Mouse (Mus musculus) cerebellum, postnatal 25 days (tissue): Measurements from ENCODE around the gene Lrrc8c.

ENCODE experiments used
- DNase-seq, 2 experiments: peaks; one replicate each; pipeline ENCODE4 v3.0.0; 2021; ENCODE audit warnings: mixed read lengths in 2 of 2

Gene Lrrc8c

DNA sequence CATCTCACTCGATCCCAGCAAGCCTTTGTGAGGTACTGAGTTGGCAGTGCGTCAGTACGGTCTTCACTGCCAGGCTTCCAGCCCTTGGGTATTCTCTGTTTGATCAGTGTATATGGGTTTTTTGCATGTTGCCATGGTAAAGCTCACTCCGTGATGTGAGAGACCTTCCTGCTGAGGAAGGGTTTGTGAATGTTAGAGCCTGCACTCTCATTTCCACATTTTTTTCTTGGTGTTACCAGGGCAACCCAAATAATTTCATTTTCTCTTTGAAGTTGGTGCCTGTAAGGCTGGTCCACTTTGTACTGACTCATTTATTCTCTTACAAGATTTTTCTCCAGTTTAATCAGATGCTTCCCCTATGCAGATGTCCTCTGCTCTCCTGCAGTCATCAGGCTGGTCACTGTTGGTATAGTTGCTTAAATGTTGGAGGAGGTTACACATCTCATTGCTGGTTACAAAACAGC, 38.6 kb downstream of the Lrrc8c start:
- no peak for DNase-seq

DNA sequence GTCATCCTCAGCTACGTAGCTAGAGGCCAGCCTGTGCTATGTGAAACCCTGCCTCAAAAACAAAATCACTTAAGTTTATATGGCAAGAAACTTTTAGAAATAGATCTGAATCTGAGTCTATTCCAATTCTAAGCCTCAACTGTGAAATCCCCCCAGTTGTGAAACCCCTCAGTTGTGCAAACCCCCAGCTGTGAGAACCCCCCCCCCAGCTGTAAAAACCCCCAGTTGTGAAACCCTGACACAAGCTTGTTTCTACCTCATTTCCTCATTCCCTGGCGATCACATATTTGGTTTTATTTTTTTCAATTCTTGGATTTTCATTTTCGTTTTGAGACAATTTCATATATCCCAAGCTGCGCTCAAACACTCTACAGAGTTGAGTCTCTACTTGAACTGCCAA, 39.3 kb downstream of the Lrrc8c start:
- no peak for DNase-seq

DNA sequence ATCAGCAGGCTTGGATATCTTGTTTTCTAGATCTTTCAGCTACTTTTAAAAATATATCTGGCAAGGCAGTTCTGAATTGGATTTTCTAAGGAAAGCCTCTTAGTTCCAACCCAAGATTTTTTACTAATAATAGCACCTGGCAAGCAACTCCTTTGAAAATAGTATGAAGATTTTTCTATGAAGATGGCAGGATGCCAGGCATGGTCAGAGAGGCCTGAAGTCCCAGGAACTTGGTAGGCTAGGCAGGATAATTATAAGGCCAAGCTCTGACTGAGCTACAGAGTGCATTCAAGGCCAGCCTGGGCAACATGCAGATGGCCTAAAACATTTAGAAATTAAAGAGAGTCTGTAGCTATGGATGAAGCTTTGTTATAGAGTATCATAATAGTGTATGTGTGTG, 42.7 kb downstream of the Lrrc8c start:
- no peak for DNase-seq

DNA sequence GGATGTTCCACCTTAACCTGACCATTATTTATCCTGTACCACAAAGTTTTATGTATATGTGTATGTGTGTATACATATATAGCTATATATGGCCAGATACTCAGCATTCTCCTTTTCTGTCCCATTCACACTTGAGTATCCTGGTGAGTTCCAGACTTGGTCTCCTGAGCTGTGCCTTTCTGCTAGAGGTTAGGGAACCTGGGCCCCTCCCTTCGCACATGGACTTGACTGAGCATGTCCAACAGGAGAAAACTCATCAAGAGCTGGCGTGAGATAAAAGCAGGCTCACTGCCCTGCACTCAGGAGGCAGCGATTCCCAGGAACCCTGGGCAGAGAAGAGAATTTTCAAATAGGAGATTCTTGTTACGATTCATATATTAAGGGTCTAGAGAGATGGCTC, 45.6 kb downstream of the Lrrc8c start:
- DNase-seq, result no peak

DNA sequence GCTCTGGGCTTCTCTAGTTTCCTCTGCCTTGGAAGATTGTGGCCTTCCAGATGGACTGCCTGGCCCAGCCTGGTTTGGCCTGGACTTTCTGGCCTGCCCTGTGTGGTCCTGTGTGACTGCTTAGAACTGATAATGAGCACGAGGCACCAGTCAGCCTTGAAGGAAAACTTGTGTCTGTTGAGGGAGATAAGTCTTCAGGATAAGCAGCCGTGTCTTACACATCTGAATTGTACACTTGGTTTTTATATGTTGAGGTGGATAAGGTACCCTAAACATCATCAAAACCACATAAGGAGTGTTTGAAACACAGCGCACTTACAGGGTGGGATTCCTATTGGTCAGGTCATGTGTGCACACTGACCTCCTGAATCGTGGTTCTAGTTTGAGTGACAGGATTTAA, 46.6 kb downstream of the Lrrc8c start:
- no peak for DNase-seq

DNA sequence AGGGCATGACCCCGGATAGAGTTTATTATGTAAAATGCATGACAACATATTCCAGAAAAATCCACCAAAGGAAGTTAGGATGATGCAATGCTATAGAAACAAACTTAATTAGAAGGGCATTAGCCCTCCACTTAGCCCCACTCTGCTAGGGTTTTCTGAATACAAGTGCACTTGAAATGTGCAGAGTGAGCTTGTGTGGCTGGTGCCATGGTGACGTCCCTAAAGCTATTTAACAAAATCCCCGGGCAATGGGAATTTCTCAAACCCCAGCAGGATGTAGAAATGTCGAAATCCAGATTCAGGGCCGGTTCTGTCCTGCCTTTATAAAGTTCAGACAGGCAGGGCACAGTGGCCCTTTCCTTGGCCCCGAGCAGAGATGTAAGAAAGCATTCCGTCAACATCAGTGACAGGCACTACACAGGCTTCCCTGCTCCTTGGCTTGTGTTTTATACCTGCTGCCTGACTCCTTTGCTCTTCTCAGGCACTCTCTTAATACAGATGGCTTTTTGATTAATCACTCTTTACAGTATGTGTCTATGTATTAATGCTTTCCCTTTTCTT, 47.7 kb downstream of the Lrrc8c start:
- no peak for DNase-seq

DNA sequence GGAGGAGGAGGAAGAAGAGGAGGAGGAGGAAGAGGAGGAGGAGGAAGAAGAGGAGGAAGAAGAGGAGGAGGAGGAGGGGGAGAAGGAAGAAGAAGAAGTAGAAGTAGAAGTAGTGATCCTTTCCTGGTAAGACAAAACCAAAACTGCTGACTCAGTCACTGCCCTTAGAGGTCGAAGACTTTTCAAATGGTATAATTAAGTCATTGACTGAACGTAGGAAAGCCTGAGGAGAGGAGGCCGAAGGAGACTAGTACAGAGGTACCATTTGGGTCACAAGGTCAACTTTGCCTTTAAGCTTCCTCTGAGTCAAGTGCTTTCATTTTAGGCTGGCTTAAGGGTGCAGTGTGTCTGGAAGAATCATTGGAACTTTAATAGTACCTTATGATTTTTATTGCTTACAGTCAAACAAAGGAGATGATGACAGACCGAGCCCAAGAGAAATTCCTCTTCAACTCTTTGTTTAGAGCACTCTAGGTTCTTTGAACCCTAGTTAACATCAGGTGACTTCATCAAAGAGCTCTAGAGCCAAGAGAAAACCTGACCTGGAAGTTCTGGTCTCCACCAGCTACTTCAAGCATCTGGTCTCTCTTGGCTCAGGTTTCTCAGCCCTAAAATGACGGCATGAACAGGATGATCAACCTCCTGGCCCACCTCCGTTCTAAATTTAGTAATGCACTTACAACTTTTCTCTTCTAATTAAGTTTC, 49.0 kb downstream of the Lrrc8c start:
- no peak for DNase-seq

DNA sequence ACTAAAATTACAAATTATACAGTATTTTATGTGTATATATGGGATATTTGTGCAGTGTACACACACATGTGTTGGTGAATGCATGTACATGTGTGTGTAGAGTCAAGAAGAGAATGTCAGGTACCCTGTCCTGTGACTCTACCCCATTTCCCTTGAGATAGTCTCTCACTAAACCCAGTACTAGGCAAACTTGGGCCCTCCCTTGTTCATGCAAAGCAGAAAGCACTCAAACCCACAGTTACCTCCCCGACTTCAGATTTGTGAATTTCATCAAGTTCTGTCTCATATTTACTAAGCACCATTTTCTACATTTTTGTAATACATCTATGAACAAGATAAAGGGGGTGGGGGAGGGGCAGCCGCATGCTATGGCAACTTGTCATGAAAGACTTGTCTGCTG, 50.0 kb downstream of the Lrrc8c start:
- DNase-seq, result no peak

DNA sequence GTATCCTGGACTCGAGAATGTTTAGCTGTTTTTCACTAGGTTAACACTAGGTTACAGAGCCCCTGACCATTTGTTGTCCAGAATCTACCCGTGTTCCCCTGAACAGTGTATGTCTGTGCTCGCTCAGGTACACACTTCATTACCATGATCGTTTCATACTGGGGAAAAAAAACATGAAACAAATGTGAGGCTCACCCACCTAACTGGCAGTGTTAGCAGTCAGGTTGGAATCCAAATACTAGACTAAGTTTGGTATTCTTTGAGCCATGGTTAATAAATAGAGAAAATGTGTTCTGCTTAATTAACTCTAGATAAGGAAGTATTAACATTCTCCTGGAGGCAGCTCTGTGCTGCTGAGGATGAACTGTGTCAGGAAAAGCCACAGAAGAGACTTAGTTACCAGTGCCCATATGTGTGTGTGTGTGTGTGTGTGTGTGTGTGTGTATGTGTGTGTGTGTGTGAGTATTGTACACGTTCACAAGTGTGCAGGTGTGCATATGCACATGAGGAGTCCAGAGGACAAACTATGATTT, 53.0 kb downstream of the Lrrc8c start:
- DNase-seq, result no peak

DNA sequence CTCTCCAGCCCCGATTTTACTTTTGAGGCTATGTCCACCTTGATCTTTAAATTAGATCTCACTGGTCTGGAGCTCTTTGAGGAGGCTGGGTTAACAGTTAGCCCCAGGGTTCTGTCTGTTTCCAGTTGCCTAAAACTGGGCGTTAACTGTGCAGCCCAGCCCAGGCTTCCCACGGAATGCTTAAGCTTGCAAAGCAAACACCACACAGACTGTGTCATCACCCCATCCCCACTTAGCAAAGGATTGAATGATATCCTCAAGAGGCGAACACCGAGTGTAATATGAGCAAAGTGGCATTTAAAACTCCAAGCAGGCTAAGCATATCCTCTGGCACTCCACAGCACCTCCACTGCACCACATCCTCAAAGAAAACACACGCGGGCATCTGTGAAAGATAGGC, 53.7 kb downstream of the Lrrc8c start:
- DNase-seq, result no peak

DNA sequence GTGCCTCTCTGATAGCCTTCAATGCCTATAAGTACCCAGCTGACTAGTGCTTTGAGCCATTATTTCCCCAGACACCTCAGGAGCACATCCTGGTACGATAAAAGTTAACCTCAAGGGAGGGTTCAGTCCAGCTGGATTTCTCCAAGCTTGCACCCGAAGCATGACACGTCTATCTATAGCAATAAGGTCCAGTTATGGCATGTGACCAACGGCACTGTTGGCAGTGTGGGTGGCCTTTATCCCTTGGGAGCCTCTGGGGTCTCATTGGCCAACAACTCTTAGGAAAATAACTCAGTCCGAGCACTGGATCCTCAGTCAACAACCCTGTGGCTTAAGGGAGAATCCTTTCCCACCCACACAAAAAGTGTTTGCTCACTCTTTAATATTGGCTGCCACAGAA, 55.6 kb downstream of the Lrrc8c start:
- DNase-seq, result no peak

DNA sequence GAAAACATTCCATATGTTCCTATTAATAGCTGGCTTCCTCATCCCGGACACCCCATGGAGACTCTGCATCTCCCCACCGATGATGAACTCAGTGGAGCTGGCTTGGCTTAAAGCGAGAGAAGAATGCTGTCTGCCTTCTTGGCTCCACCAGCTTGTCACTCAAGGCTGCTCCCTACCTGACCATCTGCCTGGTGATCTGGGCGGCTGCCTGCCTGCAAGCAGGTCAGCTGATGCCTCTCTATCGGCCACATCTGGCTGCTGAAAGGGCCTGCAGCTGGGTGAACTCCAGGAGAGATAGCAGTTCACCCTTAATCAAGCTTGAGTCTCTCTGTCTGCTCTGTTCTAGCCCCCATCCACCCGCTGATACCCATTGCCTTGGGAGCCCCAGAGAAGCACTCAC, 56.7 kb downstream of the Lrrc8c start:
- peak; percentile 23 to 39 for DNase-seq

DNA sequence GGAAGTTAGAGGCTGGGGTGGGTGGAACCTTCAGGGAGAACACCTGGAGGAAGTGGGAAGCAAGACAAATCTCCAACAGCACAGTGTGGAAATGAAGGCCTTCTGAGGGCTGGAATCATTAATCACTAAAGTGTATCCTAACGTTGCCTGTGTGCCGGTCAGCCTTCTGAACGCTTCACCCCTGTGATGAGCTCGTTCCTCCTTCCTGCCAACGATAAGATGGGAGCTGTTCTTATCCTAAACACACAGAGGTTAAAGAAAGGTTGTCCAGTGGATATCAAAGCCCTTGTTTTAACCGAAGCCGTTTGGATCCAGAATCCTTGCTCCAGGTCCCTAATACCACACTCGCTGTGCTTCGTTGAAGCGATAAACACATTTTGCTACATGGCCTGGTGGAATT, 61.7 kb downstream of the Lrrc8c start:
- no peak for DNase-seq

DNA sequence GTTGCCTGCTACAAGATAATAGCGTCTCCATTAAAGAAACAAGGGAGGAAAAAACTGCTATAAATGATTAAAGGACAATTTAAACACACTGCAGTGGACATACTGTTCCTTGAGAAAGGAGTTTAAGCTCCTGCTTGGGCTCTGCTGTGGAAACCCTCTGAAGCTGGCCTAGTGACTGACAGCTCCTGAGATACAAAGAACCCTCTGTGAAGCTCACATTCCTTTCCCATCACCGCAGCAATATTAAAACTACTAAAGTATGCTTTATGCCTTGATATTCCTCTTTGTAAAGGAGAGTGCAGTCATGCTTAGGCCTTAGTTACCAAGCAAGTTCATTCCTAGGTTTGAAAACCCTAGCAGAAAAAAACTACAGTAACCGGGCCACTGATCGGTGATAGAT, 66.7 kb downstream of the Lrrc8c start:
- DNase-seq, result no peak

DNA sequence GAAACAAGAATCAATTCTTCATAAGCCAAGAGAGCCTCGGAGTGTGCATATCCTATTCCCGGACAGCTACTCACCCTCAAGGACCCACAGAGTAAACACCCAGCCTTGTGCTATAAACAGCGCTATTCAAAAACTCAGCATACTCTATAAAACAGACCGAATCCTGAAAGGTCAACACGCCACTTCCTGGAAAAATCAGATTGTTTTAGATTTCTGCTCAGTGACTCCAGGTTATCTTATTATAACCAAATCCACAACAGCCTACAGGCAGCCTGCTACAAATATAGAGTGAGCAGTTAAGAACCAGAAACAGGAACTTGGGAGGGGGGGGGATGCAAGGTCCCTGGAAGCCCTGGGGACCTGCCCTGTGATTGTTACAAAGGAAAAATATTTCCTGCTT, 67.5 kb downstream of the Lrrc8c start:
- no peak for DNase-seq

DNA sequence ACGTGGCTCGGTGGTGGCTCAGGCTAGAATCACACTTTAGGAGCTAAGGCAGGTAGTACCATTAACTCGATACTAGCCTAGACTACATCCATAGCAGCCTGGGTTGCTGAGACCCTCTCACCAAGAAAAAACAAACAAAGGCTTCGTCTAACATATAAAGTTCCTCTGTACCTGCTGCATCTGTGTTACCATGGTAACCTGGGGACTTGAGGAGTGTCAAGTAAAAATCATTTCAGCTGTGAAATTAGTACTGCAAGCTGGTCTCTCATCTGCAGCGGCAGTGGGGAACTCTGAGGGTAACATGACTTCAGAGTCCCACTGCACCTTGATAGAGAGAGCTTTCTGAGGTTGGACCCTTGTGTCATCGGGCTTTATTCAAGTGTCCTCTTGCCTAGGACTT, 68.3 kb downstream of the Lrrc8c start:
- no peak for DNase-seq

DNA sequence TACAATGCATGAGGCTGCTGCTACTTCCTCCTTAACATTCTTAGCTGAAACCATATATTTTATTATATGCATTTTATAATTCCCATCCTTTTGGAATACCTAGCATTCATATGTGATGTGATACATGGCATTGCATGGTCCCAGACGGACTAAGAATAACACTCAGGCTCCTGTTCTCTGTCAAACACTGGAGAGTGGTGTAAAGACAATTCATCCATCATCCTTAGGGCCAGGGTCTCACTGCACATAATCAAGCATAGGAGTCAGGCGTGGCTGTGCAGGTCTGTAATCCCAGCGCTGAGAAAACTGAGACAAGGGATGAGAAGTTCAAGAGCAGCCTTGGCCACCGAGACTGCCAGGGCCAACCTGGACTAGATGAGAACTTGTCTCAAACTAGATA, 69.5 kb downstream of the Lrrc8c start:
- DNase-seq, result no peak

DNA sequence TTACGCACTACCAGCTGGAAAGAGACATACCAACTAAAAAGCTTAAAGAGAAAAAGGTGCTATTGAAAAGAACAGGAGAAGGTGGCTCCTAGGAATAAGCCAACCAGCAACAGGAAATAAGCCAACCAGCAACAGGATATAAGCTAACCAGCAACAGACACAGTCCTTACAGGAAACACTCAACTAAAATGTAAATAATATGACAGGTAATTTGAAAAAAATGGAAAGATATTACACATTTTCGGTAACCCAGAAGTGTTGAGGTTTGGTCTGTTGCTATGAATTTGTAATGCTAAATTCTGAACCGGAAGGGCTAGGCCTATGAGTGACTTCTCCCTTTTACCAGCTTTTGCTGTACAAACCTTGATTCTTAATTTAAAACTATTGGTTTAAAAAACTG, 69.9 kb downstream of the Lrrc8c start:
- DNase-seq, result no peak

DNA sequence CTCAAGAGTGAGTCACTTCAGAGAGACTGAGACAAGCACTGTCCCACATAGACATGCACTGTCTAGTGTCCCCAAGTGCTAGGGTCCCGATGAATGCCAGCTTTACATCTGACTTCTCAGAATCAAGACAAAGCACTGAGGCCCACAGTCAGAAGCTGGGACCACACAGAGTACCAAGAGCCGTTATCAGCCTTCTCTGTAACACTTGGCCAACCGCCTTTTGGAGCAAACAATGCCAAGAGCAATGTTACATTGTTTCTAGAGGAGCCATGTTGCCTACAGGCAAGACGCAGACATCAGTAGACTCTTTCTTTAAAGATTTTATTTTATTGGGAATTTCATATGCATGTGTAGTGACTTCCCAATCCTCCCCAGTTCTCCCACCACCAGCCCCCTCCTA, 73.2 kb downstream of the Lrrc8c start:
- no peak for DNase-seq

DNA sequence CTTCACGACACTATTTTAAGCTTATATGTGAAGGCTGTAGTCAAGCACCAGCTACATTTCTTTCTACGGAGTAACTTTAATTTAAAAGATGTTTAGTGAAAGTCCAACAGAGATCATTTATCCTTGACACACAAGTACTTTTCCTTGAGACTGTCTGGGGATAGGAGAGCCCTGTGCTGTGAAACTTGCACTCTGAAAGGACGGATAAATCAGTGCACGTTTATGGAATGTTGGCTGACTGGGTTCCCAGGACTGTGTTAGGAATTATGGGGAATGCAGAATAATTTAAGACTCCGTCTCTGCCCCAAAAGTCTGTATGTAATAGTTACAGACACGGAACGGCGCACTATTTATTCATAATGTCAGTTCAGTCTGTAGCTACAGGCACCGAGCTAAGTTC, 74.4 kb downstream of the Lrrc8c start:
- DNase-seq, result no peak

DNA sequence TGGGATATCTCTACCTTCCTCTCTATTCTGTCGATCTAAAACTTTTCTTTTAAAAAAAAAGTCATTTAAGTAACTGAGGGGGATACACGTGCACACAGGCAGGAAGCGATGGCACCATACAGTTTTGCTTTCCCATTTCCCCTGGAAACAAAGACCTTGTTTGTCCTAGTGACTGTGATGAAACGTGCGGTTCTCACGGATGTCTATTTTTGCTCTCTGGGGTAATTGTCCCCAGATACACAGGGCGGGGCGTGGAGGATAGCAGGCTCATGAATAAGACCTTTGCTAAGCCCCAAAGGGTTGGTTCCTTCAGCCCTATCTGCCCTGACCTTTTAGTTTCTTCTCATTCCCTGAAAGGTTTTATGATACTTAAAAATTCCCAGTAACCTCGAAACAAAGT, 79.7 kb downstream of the Lrrc8c start:
- DNase-seq, result no peak

DNA sequence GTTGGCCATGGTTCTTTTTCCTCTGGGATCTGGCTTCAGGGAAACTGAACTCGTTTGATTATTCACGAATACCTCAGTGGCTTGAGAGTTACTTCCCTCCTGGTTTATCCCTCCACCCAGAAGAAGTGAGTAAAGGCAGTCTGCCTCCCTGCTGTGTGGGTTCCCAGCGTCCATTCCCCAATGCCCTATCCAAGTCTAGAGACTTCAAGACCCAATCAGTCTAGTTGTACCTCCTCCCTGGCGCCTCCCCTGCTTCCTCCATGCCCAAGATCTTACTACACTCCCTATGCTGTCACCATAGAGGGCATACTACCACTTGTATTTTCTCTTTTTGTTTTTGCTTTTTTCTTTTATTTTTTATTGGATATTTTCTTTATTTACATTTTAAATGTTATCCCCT, 80.1 kb downstream of the Lrrc8c start:
- no peak for DNase-seq

DNA sequence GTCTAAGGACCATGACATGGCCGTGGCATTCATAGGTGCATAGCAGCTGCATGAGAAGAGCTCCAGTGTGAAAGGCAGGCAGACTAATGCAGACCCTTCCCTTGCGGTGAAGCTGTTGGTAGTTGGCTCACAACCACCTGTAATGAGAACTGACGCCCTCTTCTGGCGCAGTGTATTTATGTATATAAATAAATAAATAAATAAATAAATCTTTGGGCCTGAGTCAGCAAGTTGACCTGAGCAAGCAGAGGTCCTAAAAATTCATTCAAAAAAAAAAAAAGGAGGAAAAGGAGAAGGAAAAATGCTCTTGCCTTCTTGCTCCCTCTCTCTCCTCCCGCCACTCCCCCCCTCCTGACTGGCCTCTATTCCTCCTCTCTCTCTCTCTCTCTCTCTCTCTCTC, 81.8 kb downstream of the Lrrc8c start:
- no peak for DNase-seq

DNA sequence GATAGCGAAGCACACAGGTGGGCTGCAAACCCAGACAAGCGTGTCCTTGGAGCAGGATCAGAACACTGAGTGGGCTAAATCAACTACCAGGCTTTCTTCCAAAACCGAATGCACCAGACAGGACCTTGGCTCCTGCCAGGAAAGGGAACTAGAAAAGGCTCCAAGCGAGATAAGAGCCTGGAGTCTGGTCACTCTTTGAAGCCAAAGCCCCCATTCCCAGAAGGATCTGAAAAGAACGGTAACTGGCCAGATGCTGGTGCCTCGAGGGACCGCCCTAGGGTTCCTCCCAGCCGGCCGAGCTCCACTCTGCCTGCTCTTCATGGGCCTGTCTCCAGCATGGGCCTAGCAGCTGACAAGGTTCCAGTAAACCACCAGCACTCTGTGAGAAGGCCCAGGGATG, 83.4 kb downstream of the Lrrc8c start:
- peak in 1 of 2 experiments; percentile 10 for DNase-seq

DNA sequence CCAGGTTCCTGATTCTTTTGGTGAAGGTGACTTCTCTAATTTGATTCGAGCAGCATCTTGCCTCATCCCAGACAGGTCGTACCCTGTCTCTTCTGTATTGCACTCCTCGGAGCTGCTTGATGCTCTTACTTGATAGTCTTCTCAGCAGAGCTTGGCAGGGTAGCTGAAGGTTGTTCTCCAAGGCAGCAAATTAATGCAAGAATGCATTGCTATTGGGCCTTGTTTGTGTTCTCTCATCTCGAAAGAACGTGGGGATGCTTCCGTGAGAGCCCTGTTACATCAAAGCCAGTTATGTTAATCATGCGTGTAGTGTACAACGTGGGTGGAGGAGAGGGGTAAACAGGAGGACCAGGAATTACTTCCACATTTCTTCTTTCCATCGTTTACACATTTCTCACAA, 86.5 kb downstream of the Lrrc8c start:
- DNase-seq, result no peak
